Mouse (Mus musculus) bone marrow macrophage, adult 2 months (primary cell): Measurements from ENCODE around the gene Smyd5.

Source experiments
- CTCF ChIP-seq: IDR thresholded peaks from 2 replicates; pipeline ENCODE4 v1.5.1; 2012; ENCODE audit warnings: low read depth, mild to moderate bottlenecking, low read length, moderate library complexity
- POLR2A ChIP-seq: IDR thresholded peaks from 2 replicates; pipeline ENCODE4 v1.6.1; 2012; ENCODE audit warnings: mild to moderate bottlenecking, low read depth, low read length, borderline replicate concordance

DNA sequence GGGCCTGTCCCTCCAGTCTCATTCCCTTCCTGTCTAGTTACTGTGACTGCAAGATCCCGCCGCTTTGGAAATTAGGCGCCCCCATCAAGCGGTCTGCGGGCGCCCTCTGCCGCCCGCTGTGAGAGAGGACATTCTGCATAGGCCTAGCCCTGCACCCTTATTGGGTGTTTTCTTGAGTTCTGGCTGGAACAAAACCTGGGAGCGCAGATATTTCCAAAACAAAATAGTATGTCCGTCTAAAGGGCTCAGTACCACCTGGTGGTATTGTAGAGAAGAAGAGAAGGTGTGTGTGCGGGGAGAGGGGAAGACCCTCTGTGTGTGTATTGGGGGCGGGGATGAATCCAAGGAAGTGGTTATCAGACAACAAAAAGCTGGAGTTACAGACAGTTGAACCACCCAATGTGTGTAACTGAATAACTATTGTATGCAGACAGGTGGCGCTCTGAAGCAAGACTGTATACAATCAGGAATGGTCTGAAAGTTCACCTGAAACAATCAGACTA, 21.0 kb upstream of the Smyd5 start:
- no peak for TF ChIP-seq POLR2A
- peak; percentile 97 for TF ChIP-seq CTCF
